Mouse (Mus musculus) brain, embryonic 14.5 days (tissue): ENCODE measurements around the gene Pcca. TPM values are rescaled to one million over a fixed set of nuclear protein-coding genes. Genes with fewer than 3 reads are reported as not detected.

Experiments used
- DNase-seq: peaks from one replicate; pipeline ENCODE4 v3.0.0-alpha.2; 2011; ENCODE audit warnings: low read depth
- CTCF ChIP-seq: fragments of 200-500 bp; IDR thresholded peaks from 2 replicates; pipeline ENCODE4 v1.5.1; 2012; ENCODE audit warnings: inconsistent platforms, mild to moderate bottlenecking, moderate library complexity, borderline replicate concordance; ENCODE audit not compliant: insufficient read depth, insufficient read length; ENCODE audit errors: extremely low read depth
- POLR2A ChIP-seq: fragments of 200-500 bp; IDR thresholded peaks from 2 replicates; pipeline ENCODE4 v1.6.1; 2012; ENCODE audit warnings: mild to moderate bottlenecking, inconsistent platforms, borderline replicate concordance; ENCODE audit not compliant: poor library complexity, insufficient read depth, insufficient read length, severe bottlenecking; ENCODE audit errors: extremely low read depth
- polyA plus RNA-seq: library from polyadenylated mRNA; depleted of rRNA; stranded (reverse); fragments of >200 nt; gene quantifications from 2 replicates; pipeline ENCODE4 v1.2.3, GENCODE M21; 2012

Gene Pcca
- polyA plus RNA-seq, 1 experiment = 22.4 TPM

DNA sequence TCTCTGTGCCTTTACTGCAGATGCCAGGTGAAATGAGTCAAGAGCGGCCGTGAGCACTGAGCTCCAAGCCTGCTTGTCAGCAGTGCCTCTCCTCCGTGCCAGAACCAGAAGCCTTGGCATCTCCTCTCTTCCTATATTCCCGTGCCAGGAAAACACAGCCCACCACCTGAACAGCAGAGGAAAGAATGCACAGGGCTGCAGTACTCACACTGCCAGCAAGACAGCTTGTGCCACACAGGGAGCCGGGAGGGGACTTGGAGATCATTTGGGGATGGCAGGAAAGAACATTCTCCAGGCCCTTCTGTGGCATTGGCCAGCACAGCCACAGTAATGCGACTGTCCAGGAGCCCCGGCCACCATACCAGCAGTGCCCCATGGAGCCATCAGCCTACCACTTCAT, 351.8 kb downstream of the Pcca start:
- DNase-seq = peak; percentile 87
- TF ChIP-seq POLR2A (no peak), CTCF (no peak)

GRCm38 (mm10) chr14:122887278-122887677, 353.2 kb downstream of the Pcca start:
- no peak for TF ChIP-seq CTCF
- no peak for TF ChIP-seq POLR2A

GRCm38 (mm10) chr14:122887702-122888479, 353.8 kb downstream of the Pcca start:
- TF ChIP-seq CTCF (no peak), POLR2A (no peak)
- no peak for DNase-seq

More at GRCm38 (mm10) chr14:122887278-122887677, 353.2 kb downstream of the Pcca start:
- no peak for DNase-seq

- TF ChIP-seq CTCF (no peak), POLR2A (no peak)
- no peak for DNase-seq
Measured at GRCm38 (mm10) chr14:122888480-122888872, 354.4 kb downstream of the Pcca start.

GRCm38 (mm10) chr14:122891470-122891968, 357.4 kb downstream of the Pcca start:
- TF ChIP-seq CTCF (no peak), POLR2A (no peak)
- DNase-seq = no peak

DNA sequence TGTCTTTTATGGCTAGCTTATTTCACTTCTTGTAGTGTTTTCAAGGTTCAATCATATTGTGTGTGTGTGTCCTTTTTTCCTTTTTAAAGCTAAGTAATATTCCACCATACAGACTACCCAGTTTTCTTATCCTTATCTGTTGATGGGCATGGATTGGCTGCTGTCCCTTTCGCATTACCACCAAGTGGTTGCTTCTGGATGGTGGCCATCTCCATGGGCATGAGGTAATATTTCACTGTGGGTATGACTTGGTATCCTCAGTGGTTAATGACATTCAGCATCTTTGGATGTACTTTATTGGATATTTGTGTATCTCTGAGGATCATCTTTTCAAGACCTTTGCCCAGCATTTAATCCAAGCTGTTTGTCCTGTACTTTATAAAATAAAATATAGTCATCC, 362.0 kb downstream of the Pcca start:
- DNase-seq = no peak
- no peak for TF ChIP-seq POLR2A
- TF ChIP-seq CTCF = no peak

GRCm38 (mm10) chr14:122898550-122898949, 364.4 kb downstream of the Pcca start:
- no peak for DNase-seq
- TF ChIP-seq CTCF (no peak), POLR2A (no peak)

DNA sequence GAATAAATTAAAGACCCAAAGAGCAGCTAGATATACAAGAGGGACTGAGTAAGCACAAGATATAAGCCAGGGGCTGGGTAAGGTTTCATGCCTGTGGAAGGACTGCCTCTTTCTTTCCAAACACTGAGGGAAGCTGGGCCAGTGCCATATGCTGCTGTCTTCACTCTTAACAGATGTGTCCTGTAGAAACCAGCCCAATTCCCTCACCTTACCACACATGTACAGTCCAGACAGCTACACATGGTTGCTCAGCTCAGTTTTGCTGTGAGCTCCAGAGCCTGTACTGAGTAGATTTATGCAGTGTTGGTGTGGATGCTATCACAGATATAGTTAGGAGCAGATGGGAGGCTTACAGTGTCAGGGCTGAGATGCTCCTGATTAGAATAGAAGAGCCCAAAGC, 366.6 kb downstream of the Pcca start:
- DNase-seq = peak; percentile 41
- TF ChIP-seq CTCF (no peak), POLR2A (no peak)

DNA sequence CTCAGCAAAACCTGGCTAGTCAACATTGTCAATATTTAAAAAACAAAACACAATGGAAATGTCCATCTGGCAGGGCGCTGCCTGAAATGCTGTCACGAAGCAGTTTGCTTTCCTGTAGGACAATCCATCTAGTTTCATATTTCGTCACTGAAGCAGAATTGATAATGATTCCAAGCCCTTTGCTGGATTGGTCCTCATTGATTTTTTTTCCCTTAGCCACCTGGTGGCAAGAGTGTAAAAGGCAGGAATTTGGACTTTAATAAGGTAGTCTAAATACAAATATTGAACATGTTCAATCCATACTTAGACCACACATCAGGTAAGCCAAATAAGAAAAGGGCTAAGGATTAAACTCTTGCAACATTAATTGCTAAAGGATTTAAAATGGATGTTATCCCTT, 367.1 kb downstream of the Pcca start:
- no peak for TF ChIP-seq POLR2A
- DNase-seq = no peak

GRCm38 (mm10) chr14:122901715-122902114, 367.6 kb downstream of the Pcca start:
- no peak for TF ChIP-seq CTCF
- TF ChIP-seq POLR2A = no peak
- no peak for DNase-seq

- no peak for TF ChIP-seq CTCF
- no peak for TF ChIP-seq POLR2A
- peak; percentile 66 for DNase-seq
Measured at GRCm38 (mm10) chr14:122902136-122902535, 368.0 kb downstream of the Pcca start.

DNA sequence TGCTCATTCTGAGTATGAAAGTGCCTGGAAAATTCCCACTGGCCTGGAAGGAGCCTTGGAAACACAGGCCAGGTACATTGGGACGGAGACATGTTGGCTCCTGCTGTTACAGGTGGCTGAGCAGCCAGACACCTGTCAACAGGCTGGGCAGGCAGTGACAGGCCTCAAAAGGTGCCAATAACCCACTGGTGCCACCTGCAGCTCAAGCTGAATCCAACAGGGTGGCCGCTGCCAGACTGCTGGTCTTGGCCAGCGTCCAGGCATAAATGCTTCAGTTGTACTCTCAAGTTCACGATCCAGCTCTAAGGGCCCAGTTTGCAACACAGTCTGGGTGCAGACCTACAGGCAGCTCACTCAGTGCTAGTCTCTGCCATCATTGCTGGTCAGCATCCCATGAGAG, 368.8 kb downstream of the Pcca start:
- DNase-seq = peak; percentile 86
- TF ChIP-seq CTCF (peak; percentile 35; the same call in 1 of the 2 replicates), POLR2A (no peak)

DNA sequence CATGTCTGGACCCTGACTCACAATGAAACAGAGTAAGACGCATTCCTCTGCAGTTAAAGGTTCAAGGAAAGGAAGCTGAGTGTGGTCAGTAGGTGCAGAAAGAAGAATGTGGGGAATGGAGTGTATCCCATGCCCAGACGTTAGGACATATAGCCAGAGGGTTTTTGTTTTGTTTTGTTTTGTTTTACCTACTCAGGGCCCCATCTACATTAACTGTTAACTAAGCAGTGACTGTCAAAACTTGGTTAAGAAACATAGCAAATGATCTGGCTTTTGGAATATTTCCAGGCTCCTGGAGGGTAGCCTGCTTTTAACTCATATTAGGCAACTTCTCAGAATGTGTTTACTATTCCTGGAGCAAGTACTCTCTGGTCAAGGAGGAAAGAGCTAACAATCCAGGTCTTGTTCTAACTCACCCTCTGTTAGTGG, 369.8 kb downstream of the Pcca start:
- no peak for TF ChIP-seq POLR2A
- TF ChIP-seq CTCF = no peak
- no peak for DNase-seq

- DNase-seq = no peak
- TF ChIP-seq CTCF = no peak
- no peak for TF ChIP-seq POLR2A
Measured at GRCm38 (mm10) chr14:122905007-122905406, 370.9 kb downstream of the Pcca start.
